13 mouse cellular contexts compared by ENCODE assay signal in genomic region chr17:26021728-26022341, GRCm38 (mm10). TPM values are rescaled to one million over a fixed set of nuclear protein-coding genes. Genes with fewer than 3 reads are reported as not detected.
DNase-seq lines count a peak whose midpoint lies in the region; ATAC-seq lines count a peak whose summit lies in the region.
"Had no signal": no experiment of that assay in that cellular context is flagged by ENCODE, and none has a peak within 500 bp of the region (broad histone marks: within the 10 kb centered on the region; RNA-seq: fewer than 3 reads in every experiment).

No protein-coding gene starts in this region.

- peak overlapping the region; percentile 24 for H3K9ac ChIP-seq in kidney, embryonic 16.5 days (replicated peaks; ENCODE audit: low read length)
- peak overlapping the region; percentile 18; the same call in 1 of the 2 replicates for H3K9ac ChIP-seq in liver, embryonic 13.5 days
- H3K9ac ChIP-seq: limb, embryonic 13.5 days had no signal

- ATAC-seq in kidney, embryonic 16.5 days (ENCODE audit: low FRiP score, low TSS enrichment): peak; percentile 88
- ATAC-seq in liver, embryonic 13.5 days (ENCODE audit: low read depth): peak; percentile 74
- ATAC-seq in megakaryocyte, adult 5-6 weeks (ENCODE audit: poor library complexity, severe bottlenecking): no peak

- H3K4me2 ChIP-seq in kidney, embryonic 16.5 days (replicated peaks; ENCODE audit: low read depth, low read length): peak overlapping the region; percentile 18; the same call in 1 of the 2 replicates
- H3K4me2 ChIP-seq in liver, embryonic 13.5 days: peak overlapping the region; percentile 28
- H3K4me2 ChIP-seq: limb, embryonic 13.5 days had no signal

- peak; percentile 31 for DNase-seq in urinary bladder, postnatal 14 days (ENCODE audit: low spot score)
- DNase-seq in urinary bladder, adult 2 months (ENCODE audit: low spot score): no peak
- DNase-seq in liver, embryonic 13.5 days: peak; percentile 44
- peak; percentile 87 for DNase-seq in yolk sac, embryonic 10.5 days (ENCODE audit: low spot score)
- no peak for DNase-seq in ovary, postnatal 14 days (ENCODE audit: low spot score)
- DNase-seq in thymus, postnatal 36 days: no peak
- DNase-seq: cerebellum, adult 8-10 months; layer of hippocampus, adult 9-11 months; retina, postnatal 1 day had no signal

- peak overlapping the region; percentile 61 for H3K27ac ChIP-seq in kidney, embryonic 16.5 days (ENCODE audit: low read length)
- H3K27ac ChIP-seq in liver, embryonic 13.5 days: peak overlapping the region; percentile 48
- H3K27ac ChIP-seq: limb, embryonic 13.5 days; midbrain, embryonic 10.5 days had no signal

- 0 out of 2 replicates have a peak, but pooled peaks cover 4% of the 10 kb centered on the region for H3K4me1 ChIP-seq in kidney, embryonic 16.5 days (ENCODE audit: insufficient read depth, low read length)
- H3K4me1 ChIP-seq in liver, embryonic 13.5 days (replicated peaks): peaks cover 39% of the 10 kb centered on the region
- H3K4me1 ChIP-seq: limb, embryonic 13.5 days; midbrain, embryonic 10.5 days had no signal

- no peaks in the 10 kb centered on the region for H3K9me3 ChIP-seq in kidney, embryonic 16.5 days (ENCODE audit: low read length)
- no peaks in the 10 kb centered on the region for H3K9me3 ChIP-seq in liver, embryonic 13.5 days (replicated peaks)
- H3K9me3 ChIP-seq: limb, embryonic 13.5 days; midbrain, embryonic 10.5 days had no signal

- H3K36me3 ChIP-seq in kidney, embryonic 16.5 days (ENCODE audit: insufficient read depth, low read length): peaks cover 6% of the 10 kb centered on the region; the same call in 1 of the 2 replicates
- H3K36me3 ChIP-seq in liver, embryonic 13.5 days: no peaks in the 10 kb centered on the region

- H3K4me3 ChIP-seq in kidney, embryonic 16.5 days (ENCODE audit: low read length): peak overlapping the region; percentile 25; the same call in 1 of the 2 replicates
- H3K4me3 ChIP-seq in liver, embryonic 13.5 days (replicated peaks): no peak overlapping the region
- H3K4me3 ChIP-seq: limb, embryonic 13.5 days; midbrain, embryonic 10.5 days had no signal

- 40% methylated on average over 9 of the region's 9 CpGs for WGBS in kidney, embryonic 16.5 days
- 43% methylated on average over 9 of the region's 9 CpGs for WGBS in liver, embryonic 13.5 days (ENCODE audit: insufficient replicate concordance)

- H3K27me3 ChIP-seq in kidney, embryonic 16.5 days (ENCODE audit: insufficient read depth, low read length): no peaks in the 10 kb centered on the region
- H3K27me3 ChIP-seq in liver, embryonic 13.5 days: no peaks in the 10 kb centered on the region
- H3K27me3 ChIP-seq: limb, embryonic 13.5 days had no signal

RNA-seq across cellular contexts. Expression of gene Capn15, which starts 36.2 kb away (rescaled TPM):
- polyA plus RNA-seq in urinary bladder, adult 2 months (2012; rRNA removed): 30.1 and 32.4 TPM in 2 replicates
- 26.0 and 30.7 TPM in 2 replicates for polyA plus RNA-seq in kidney, embryonic 16.5 days (2015; fragmentation: Nextera tagmentation; extraction: Ambion mirVana)
- 11.1 and 12.3 TPM in 2 replicates for polyA plus RNA-seq in liver, embryonic 13.5 days (2015; fragmentation: Nextera tagmentation; extraction: Ambion mirVana)
- 9.1 and 10.4 TPM in 2 replicates for total RNA-seq in megakaryocyte, adult 5-6 weeks (2015)
- 3.5 and 3.7 TPM in 2 replicates for total RNA-seq in megakaryocyte, adult 5-6 weeks (2017)

RNA-seq across cellular contexts. Expression of gene Rab11fip3, which starts 47.5 kb away (rescaled TPM):
- polyA plus RNA-seq in urinary bladder, adult 2 months (2012; rRNA removed): 21.2 and 28.6 TPM in 2 replicates
- 30.7 and 41.0 TPM in 2 replicates for polyA plus RNA-seq in kidney, embryonic 16.5 days (2015; fragmentation: Nextera tagmentation; extraction: Ambion mirVana)
- polyA plus RNA-seq in liver, embryonic 13.5 days (2015; fragmentation: Nextera tagmentation; extraction: Ambion mirVana): 1.8 and 1.9 TPM in 2 replicates
- 0.71 and 1.3 TPM in 2 replicates for total RNA-seq in megakaryocyte, adult 5-6 weeks (2015)
- 0.70 and 2.5 TPM in 2 replicates for total RNA-seq in megakaryocyte, adult 5-6 weeks (2017)

Comparison
In these comparisons a context has a peak if more than half of its experiments do, and no peak if none do; other contexts are left out.
1. DNase-seq: peak in urinary bladder, postnatal 14 days (single experiment), liver, embryonic 13.5 days (single experiment) and yolk sac, embryonic 10.5 days (single experiment); none in urinary bladder, adult 2 months (single experiment), ovary, postnatal 14 days (single experiment) and thymus, postnatal 36 days (0 of 2).